Mouse (Mus musculus) T-helper 2 cell (primary cell): Measurements from ENCODE around the gene Wnt7b.

Source experiments
- in situ Hi-C: fragments of 300-600 bp; cut with MboI, MseI; formaldehyde crosslinking; loops from one replicate; pipeline ENCODE4 v1.15.1; 2025; ENCODE audit warnings: high pct_unique_total_duplicates

The Wnt7b gene

DNA sequence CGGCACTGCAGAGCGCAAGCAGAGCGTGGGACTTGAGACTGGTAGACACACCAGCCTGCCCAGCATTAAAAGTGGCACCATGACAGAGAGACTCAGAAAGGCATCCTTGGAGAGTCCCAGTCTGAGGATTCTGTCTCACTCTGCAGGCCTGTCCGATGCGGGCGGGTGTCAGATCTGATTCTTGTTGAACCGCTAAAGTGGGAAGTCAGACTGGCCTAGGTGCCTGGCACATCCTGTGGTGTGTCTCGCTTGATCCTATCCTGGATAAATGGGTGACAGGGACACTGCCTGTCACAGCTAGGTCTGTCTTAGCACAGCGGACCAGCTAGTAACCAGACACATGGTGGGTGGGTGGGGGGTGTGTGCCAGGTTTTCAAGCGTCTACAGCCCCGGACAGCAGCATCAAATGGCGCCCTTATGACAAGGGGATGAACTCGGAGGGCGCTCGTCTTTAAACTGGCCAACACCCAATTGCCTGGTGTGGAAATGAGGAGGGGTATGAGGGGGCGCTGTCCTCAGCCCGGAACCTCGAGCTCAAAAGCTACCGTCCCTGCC is at the start of gene Wnt7b:
Gene Wnt7b, minus strand, starts transcription at position 118 of the 555 bp plus-strand sequence.
- in situ Hi-C loops, result loop anchor here (5.0 kb wide), 3 partner anchors 90 to 320 kb away; no protein-coding TSS in a partner anchor

DNA sequence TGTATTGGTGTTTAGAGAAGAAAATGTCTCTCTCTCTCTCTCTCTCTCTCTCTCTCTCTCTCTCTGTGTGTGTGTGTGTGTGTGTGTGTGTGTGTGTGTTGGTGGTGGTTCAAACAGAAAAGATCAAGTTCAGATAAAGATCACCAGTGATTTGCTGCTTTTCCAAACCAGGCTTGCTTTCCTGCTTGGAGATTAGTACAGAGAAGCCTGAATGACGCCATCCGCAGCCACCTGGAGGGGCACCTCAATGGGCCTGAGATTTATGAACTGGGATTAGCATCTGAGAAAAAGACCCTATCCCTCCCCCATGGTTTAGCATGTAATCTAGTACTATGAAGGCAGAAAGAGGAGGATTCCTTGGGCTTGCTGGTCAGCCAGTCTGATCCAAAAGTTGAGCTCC is 49.3 kb upstream of the Wnt7b start:
- in situ Hi-C loops, result no loop called here

DNA sequence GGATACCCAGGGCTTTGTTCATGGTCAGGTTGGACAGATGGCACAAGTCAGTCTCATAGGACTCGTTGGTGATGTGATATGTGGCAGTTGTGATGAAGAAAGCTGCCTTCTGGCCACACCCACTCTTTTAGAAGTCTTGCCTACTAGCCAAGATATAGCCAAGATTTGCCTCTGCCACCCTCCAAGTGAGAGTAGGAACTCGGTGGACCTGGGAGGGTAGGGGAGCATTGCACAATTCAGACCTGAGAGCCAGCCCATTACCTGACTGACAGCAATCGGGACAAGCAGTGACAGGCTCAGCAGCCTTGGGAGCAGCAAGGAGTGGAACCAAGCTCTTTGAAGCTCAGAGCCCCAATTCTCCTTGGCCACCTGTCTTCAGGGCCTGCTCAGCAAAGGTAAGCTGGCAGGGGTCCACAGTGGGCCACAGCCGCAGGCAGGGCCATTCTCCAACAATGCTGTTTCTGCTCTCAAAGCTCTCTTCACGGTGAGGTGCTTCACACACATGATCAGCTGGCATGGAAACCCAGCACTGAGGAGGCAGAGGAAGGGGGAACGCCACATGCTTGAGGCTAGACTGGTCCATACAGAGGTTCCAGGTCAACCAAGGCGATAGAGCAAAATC is 47.8 kb upstream of the Wnt7b start:
- in situ Hi-C loops, result no loop called here

DNA sequence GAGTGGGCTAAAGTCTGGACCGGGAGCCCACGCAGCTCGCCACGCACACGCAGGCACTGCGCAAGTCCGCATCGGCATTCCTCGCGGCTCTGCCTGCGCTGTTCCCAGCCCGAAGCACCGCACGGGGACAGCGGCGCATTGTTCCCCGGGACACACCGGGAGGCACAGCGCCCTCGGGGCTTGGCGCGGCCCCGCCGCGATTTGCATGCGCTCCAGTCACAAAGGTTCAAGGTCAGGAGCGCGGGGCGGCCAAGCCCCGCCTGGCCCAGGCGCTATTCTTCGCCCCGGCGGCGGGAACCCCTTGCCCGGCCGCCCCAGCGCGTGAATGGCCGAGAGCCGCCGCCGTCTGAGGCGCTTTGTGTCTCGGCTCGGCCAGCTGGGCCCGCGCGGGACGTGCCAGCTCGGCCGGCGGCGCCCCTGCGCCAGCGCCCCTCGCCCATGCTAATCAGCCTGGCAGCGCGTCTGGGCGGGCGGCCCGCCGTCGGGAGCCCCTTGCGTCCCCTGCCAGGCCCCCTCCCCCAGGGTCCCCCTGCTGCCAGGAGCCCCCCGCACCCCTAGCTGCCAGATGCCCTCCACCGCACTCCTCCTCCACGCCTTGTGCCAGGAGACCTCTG is 43.5 kb upstream of the Wnt7b start:
- in situ Hi-C loops, result no loop called here

DNA sequence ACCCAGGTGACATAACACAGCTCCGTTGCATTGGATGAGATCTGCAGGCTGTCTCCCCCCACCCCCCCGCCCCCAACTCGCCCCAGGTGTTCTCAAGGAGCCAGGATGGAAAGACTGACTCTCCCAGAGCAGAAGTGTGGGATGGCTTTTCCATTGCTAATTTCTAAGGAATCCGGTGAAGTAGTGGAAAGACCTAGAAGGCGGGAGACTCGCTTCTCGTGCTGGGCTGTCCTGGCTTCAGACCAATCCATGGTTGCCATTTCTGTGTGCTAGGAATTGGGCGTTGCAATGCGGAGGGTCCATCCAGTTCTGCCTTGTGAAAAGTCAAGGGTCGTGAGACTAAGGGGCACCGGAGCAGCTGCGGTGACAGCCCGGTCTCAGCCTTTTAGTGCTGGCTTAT is 39.9 kb upstream of the Wnt7b start:
- in situ Hi-C loops, result loop anchor here (25.0 kb wide), 1 partner anchor 240 kb away; the partner anchor contains the start of gene Gtse1

DNA sequence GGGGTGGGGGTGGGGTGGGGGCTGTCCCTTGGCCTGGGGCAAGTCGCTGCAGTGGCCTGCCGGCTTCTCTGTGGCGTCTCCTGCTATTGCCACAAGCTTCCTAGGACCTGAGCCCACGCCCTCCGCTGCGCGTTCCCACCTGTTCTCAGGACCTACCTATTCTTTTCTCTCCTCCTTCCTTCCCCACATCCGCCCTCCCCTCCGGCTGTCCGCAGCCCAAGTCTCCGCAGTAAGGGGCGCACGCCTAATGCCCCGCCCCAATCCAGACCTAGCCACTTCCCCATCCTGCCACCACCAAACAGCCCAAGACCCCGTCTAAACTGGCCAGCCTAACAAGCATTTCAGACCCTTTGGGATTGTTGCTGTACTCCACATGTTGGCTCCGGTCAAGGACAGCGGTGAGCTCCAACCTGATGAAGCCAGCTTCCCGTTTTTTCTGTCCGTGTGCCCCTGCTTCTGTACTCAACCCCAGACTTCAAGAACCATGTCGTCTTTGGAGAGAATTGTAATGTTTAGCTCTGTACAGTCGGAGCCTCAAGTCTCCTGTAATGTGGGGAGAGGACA is 33.3 kb upstream of the Wnt7b start:
- in situ Hi-C loops, result loop anchor here (25.0 kb wide), 1 partner anchor 247 kb away; the partner anchor contains the start of gene Gtse1

DNA sequence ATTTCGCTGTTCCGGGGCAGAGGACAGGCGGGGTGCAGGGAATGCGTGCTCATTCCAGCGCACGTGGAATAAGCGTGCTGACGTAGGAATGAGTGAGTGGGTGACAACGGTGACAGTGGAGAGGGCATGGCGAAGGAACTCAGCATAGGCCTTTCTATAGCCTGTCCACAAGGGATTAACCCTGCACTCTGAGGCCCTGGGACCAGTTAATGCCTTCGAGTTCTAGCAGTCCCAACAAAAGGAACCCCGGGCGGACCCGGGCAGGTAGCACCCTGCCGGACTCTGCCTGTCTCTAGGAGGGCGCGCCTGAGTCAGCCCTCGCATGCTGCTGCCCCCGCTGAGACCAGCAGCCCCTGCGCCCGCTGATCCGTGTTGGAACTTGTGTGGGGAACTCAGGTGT is 32.8 kb upstream of the Wnt7b start:
- in situ Hi-C loops, result loop anchor here (25.0 kb wide), 1 partner anchor 247 kb away; the partner anchor contains the start of gene Gtse1

DNA sequence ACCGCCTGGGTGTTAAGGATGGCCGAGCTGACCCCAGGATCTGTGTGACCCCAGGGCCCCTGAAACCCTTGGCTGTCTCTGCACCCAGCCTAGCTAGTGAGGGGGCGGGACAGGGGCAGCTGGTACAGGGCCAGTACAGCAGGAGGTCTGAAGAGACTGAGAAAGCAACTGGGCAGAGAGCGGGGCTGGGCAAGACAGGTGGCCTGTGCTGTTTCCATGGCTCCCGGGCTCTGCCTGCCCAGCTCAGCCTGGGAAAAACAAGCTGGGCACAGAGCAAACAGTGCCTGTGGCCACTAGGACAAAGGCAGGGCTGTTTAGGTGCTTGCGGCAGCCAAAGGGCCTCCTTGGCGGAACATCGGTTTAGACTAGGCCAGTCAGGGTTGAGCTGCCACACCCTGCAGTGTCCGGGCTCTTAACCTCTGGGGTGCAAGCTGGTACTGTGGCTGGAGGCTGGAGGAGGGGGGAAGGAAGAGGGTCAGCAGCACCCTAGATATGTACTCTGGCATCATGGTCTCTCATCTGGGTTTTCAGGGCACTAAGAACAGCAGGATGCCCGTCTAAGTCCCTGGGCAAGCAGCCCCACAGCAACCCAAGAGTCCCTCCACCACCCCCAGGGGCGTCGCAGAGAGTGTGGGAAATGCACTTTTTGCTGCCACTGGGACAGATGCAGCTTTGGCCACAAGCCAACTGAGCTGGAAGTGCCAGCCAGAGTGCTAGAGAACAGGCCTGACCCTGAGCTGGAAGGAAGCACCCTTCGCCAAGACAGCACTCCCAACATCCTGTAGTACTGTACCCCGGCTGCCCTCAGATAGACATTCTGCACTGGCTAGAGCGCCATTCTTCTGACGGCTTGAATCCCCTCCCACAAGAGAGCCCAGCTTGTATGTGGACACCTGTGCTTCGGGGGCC is 31.3 kb upstream of the Wnt7b start:
- in situ Hi-C loops, result loop anchor here (5.0 to 25.0 kb wide), 2 partner anchors 89 to 249 kb away; partner anchors contain the start of gene Gtse1

DNA sequence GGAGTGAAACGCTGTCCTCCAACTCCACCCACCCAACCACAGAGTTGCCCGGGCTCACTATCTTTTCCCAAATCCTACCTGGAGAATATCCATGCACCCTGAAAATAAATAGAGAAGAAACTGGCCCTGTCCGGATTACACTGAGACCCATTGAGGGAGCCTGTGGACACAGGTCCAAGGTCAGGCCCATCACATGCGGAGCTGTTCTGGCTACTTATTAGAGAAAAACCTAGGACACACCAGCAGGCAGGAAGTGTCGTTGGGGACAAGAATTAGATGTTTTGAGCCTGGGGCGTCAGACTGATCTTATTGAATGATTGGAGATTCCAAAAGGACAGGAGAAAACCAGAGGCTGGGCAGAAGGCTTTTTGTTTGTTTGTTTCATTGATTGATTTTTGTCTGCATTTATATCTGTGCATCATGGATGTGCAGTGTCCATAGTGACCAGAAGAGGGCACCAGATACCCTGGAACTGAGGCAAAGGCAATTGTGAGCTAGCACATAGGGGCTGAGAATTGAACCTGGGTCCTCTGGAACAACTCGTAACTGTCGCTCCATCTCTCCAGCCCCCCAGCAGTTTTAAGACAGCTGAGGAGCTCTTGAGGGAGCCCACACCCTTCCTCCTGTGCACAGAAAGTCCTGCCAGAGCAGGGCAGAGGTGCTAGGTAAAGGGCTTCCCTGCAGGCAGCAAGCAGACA is 30.5 kb upstream of the Wnt7b start:
- in situ Hi-C loops, result loop anchor here (5.0 to 25.0 kb wide), 2 partner anchors 89 to 249 kb away; partner anchors contain the start of gene Gtse1

DNA sequence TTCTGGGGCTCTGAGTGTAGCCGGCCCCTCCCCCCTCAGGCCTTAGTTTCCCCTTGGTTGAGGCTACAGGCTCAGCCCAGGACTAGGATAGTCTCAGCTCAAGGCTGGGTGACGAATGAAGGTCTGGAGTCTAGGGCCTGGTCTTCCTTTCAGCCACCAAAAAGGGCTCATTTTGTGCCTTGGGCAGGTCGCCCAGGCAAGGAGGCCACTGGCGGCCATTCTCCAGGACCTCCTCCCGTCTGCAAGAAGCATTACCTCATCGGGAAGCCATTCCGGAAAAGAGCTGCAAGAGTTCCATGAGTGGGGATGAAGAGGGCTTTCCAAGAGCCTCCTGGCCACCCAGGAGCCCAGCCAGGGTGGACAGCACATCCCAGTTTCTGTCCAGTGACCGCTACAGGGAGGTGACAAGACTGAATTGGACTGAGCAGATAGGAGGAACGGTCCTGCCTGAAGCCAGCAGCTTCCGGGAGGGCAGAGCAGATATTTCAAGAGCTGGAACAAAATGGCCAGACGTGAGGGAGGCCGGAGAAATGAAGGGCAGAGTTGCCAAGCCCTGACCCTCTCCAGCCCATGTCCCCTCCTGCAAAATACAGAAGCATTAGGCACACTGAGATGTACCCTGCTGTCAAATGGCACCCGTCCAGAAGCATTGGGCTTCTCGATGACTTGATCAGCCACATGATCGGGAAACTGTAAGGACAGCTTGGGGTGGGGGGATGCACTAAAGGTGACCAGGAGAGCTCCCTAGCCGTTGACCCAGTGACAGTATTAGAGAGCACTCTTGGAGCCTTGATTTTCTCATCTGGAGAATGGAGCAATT is 29.6 kb upstream of the Wnt7b start:
- in situ Hi-C loops, result loop anchor here (5.0 to 25.0 kb wide), 2 partner anchors 90 to 250 kb away; partner anchors contain the start of gene Gtse1

DNA sequence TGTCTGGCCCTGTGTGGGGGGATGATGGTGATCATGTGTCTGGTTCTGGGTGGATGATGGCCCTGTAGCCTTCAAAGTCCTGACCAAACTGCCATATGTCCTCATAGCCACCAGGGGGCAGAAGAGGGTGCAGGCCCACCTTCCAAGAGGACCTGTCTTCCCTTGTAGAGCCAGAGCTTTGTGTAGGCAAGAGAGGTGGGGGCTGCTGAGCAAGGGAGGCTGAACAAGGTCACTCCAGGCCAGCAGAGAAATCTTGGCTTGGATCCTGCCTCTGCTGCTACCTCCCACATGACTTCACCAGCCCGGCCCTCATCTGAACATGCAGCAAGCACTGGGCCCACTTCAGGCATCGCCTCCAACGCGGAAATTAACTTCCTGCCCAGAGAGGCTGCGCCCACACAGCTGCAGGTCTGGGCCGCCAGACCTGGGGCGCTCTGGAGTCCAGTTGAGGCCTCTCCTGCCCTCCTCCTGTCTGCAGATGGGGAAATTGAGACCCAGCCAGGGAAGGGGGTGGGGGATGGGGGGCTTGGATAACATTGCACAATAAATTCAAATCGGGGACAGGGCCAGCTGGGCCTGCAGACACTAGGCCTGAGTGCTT is 28.4 kb upstream of the Wnt7b start:
- in situ Hi-C loops, result loop anchor here (5.0 to 25.0 kb wide), 2 partner anchors 92 to 252 kb away; partner anchors contain the start of gene Gtse1

DNA sequence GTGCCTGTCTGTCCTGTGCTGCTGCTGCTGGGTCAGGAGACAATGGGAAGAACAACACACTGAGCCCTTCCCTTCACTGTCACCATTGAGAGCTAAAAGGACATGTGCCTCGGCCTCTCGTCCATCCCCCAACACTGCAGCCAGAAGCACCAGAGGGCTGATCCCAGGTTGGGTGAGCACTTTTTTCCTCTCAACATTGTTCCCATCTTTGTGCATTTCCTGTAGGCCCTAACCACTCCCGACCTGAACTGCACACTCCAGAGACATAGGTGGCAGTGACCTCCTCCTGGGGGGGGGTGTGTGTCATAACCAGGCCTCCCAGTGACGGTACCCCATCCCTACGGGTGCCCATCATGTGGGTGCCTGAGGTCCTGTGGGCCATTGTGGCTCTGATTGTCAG is 27.8 kb upstream of the Wnt7b start:
- in situ Hi-C loops, result loop anchor here (5.0 to 25.0 kb wide), 2 partner anchors 92 to 252 kb away; partner anchors contain the start of gene Gtse1

DNA sequence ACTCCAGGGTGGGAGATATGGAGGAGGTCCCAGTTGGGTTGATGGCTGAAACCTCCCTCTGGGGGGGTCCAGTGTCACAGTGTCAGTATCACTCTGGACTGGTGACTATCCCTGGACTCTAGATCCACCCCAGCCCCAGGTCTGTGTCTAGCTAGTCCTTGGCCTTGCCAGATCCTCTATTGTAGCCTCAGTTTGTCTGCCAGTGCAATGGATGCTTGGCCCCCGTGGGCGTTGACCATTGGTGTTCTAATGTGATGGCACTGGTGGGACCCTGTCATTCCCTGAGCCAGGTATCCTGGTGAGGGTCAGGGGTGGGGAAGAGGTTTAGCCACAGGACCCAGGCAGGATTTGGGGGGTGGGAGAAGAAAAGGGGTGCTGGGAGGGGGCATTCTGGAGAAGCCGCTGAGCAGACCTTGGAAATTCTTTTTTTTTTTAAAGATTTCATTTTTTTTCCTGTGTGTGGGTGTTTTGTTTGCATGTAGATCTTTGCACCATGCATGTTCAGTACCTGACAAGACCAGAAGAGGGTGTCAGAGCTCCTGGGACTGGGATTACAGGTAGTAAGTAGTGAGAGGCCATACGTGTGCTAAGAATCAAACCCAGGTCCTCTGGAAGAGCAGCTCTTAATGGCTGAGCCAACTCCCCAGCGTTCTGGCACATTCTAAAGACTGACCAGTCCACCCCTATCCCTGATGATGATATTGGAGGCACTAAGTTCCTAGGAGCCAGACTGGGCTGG is 27.2 kb upstream of the Wnt7b start:
- in situ Hi-C loops, result loop anchor here (5.0 to 25.0 kb wide), 2 partner anchors 93 to 253 kb away; partner anchors contain the start of gene Gtse1

DNA sequence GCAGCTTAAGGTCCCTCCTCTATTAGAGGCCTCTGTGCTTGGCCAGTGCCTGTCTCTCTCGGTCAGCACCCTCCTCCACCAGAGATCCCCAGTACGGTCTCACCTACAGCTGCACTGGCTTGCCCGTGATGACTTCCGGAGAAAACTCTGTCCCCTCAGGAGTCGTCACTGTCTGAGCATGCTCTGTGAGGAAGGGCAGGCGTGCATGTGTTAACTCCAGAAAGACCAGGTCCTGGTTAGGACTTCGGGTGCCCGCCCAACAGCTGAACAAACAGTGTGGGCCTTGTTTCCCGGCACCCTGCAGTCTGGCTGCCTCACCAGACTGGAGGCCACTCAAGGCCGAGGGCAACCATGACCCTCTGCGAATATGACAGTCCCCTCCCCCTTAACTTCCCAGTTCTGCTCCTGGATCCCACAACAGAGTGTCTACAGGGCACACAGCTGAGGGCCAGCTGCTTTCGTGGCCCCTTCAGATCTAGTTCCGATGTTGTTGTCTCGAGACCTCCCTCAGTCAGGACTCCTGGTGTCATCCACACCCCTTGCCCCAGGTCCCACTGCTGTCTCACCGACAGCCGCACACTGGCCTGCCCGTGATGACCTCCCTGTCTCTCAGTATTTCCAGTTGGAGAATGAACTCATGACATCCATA is 23.8 kb upstream of the Wnt7b start:
- in situ Hi-C loops, result loop anchor here (25.0 kb wide), 1 partner anchor 256 kb away; the partner anchor contains the start of gene Gtse1

DNA sequence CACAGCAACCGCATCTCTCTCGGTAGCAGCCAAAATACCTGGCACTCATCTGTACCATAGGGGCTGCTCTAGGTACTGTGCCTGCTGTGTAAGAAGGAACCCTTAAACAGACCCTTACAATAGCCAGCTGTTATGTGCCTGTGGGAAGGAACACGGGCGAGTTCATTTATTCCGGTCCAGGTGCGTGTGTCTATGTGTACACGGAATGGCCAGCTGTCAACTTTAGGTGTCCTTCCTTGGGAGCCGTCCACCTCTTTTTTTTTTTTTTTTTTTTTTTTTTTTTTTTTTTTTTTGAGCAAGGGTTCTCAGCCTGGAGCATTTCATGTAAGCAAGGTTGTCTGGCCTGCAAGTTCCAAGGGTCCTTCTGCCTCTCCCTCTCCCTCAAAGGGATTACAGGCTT is 22.7 kb upstream of the Wnt7b start:
- in situ Hi-C loops, result loop anchor here (25.0 kb wide), 1 partner anchor 257 kb away; the partner anchor contains the start of gene Gtse1

DNA sequence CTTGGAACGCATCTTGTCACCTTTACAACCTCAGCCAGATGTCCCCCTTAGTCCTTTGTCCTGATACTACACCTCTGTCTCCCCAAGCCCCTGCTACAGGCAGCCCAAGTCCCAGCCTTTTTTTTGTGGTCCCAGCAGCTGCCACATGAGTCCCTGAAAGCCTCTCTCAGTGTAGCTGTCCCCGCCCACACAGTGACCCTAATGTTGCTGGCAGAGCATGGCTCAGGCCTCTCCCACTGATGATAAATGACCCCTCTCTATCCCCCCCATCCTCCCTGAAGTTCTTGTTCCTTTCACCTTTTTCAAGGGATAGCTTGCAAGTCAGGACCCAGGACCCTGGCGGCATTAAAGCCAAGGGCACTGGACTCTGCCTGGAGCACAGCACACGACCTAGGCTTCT is 22.2 kb upstream of the Wnt7b start:
- in situ Hi-C loops, result loop anchor here (25.0 kb wide), 1 partner anchor 258 kb away; the partner anchor contains the start of gene Gtse1

DNA sequence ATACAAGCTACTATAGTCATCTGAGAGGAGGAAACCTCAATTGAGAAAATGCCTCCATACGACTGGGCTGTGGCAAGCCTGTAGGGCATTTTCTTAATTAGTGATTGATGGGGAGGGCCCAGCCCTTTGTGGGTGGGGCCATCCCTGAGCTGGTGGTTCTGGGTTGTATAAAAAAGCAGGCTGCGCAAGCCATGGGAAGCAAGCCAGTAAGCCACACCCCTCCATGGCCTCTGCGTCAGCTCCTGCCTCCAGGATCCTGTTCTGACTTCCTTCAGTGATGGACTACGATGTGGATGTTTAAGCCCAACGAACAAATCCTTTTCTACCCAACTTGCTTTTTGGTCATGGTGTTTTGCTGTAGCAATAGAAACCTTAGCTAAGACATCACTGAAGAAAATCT is 21.1 kb upstream of the Wnt7b start:
- in situ Hi-C loops, result loop anchor here (25.0 kb wide), 1 partner anchor 259 kb away; the partner anchor contains the start of gene Gtse1
